Mouse (Mus musculus): ENCODE measurements around the gene Cep162.
A peak's percentile ranks its signal among the peaks of the same experiment; 100 is the strongest.

The Cep162 gene

GRCm38 (mm10) chr9:87152641-87153325 lies 102.6 kb downstream of the Cep162 start:
- no peak for DNase-seq

GRCm38 (mm10) chr9:87147927-87148326 lies 107.4 kb downstream of the Cep162 start:
- DNase-seq = no peak

GRCm38 (mm10) chr9:87146400-87146799 lies 108.9 kb downstream of the Cep162 start:
- no peak for DNase-seq

GRCm38 (mm10) chr9:87145671-87146070 lies 109.7 kb downstream of the Cep162 start:
- no peak for DNase-seq

- no peak for DNase-seq
Measured at GRCm38 (mm10) chr9:87145180-87145579, 110.2 kb downstream of the Cep162 start.

GRCm38 (mm10) chr9:87144532-87144931 lies 110.8 kb downstream of the Cep162 start:
- peak; percentile 25 for DNase-seq

- DNase-seq = peak; percentile 61
Measured at GRCm38 (mm10) chr9:87144106-87144505, 111.2 kb downstream of the Cep162 start, which contains the start of gene Mrap2. TSS of gene Mrap2 (plus strand) at chr9:87144306.

- DNase-seq = no peak
Measured at GRCm38 (mm10) chr9:87143076-87143475, 112.3 kb downstream of the Cep162 start.

Measured in cerebellum, adult 9-11 months (tissue).